Mouse (Mus musculus) cerebellum, adult 2 months (tissue): Measurements from ENCODE around the gene Yipf7. TPM values are rescaled to one million over a fixed set of nuclear protein-coding genes. Genes with fewer than 3 reads are reported as not detected.

Source experiments
- DNase-seq, 2 experiments: peaks; one replicate each; pipeline ENCODE4 v3.0.0; 2021
- H3K27ac ChIP-seq: fragments of 200-500 bp; 2 replicates; pipeline ENCODE4 v1.5.1; 2012; ENCODE audit warnings: low read length, control low read depth, inconsistent platforms; ENCODE audit not compliant: insufficient read depth
- H3K27me3 ChIP-seq: fragments of 200-500 bp; 2 replicates; pipeline ENCODE4 v1.6.1; 2012; ENCODE audit warnings: inconsistent platforms, mild to moderate bottlenecking, low read length, moderate library complexity; ENCODE audit not compliant: control insufficient read depth, insufficient read depth
- H3K4me1 ChIP-seq: fragments of 200-500 bp; 2 replicates; pipeline ENCODE4 v1.6.1; 2011; ENCODE audit warnings: low read length; ENCODE audit not compliant: control insufficient read depth, insufficient read depth
- H3K4me3 ChIP-seq: fragments of 200-500 bp; replicated peaks from 2 replicates; pipeline ENCODE3; 2011; ENCODE audit warnings: mild to moderate bottlenecking, low read depth, low read length, control low read depth; ENCODE audit not compliant: insufficient read depth
- CTCF ChIP-seq: fragments of 200-500 bp; IDR thresholded peaks from 2 replicates; pipeline ENCODE4 v1.5.1; 2011; ENCODE audit warnings: low read depth, mild to moderate bottlenecking, control low read depth, low read length, moderate library complexity, borderline replicate concordance; ENCODE audit not compliant: insufficient read depth
- POLR2A ChIP-seq: fragments of 200-500 bp; IDR thresholded peaks from 2 replicates; pipeline ENCODE4 v1.6.1; 2011; ENCODE audit warnings: low read length, control low read depth, borderline replicate concordance; ENCODE audit not compliant: insufficient read depth
- WGBS: fragments of 180-500 bp; shearing (Covaris S2); methylation state at CpG from one replicate; pipeline ENCODE4 v1.1.7; 2018; 5-methylcytosine and 5-hydroxymethylcytosine counted together
- polyA plus RNA-seq: library from polyadenylated mRNA; depleted of rRNA; stranded (reverse); fragments of >200 nt; gene quantifications from 2 replicates; pipeline ENCODE4 v1.2.3, GENCODE M21; 2012; rRNA removed

The Yipf7 gene
- polyA plus RNA-seq: 0.31 and 1.2 TPM in 2 replicates

DNA sequence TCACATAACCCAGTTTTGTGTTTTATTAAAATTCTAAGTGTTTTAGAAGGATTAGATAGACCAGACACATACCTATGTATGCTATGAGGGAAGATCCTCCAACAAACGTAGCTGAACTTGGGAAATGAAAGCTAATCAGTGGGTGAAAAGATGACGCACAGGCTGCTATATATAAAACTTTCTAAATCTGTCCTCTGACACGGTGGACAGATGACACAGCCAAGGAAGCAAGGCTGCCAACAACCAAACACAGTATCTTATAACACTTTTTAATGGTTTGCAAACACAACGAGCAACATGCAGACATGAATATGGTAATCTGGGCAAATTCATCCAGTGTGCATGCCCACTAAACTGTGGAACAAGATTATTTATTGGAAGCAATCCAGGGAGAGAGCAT, at the start of gene Yipf7:
Gene Yipf7, minus strand, starts transcription at position 160 of the 400 bp plus-strand sequence.
- peak within 1 kb of the TSS; percentile 69; the same call in 1 of the 2 replicates for H3K27ac ChIP-seq
- 12% methylated on average over 4 of the region's 4 CpGs for WGBS
- H3K27me3 ChIP-seq: no peaks in the 10 kb centered on the region
- peak; percentile 66 to 84 for DNase-seq
- H3K4me3 ChIP-seq: no peak within 1 kb of the TSS
- TF ChIP-seq CTCF: no peak
- TF ChIP-seq POLR2A: no peak
- peaks cover 6% of the 10 kb centered on the region; the same call in 1 of the 2 replicates for H3K4me1 ChIP-seq

DNA sequence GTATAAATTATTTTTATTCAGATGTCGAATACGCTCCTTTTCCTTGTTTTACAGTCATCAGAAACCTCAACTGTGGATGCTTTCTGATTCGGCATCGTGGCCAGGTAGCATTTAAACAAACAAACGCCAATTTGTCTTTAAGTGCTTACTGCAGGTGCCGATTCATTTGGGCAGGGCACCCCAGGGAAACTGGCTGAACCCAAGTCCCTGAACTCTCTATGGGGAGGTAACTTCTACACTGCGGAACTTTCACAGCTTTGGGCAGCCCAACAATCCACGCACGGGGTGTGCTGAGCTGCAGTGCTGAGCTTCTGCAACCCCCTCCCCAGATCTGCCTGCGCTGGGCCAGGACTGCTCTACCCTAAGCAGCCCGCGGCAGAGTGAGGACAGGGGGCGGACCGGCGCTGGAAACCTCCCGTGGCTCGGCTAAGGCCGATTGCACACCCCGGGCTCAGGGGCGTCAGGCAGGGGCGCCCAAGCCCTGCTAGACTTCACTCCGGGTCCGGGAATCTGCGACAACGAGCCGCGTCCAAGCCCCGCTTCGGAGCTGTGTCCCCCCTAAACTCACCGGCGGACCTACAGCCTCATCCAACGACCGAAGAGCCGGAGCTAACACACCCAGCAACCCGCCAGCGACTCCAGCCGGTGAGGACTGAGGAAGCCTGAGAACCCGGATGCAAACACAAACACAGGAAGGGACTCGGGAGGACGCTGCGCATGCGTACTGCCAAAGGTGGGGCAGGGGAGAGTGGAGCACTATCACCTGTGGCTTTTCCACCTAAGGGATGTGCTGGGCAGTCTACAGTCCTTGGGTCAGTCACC, 49.4 kb upstream of the Yipf7 start, which contains the start of gene Gnpda2:
Gene Gnpda2, minus strand, starts transcription at position 701 of the 822 bp plus-strand sequence.
- DNase-seq: peak; percentile 89 to 91
- H3K27ac ChIP-seq: peak within 1 kb of the TSS; percentile 15; the same call in 1 of the 2 replicates

GRCm38 (mm10) chr5:69557404-69557935, 15.0 kb upstream of the Yipf7 start:
- Histone ChIP-seq H3K4me3 (peak overlapping the region; percentile 93), H3K27ac (peak overlapping the region; percentile 87), H3K27me3 (no peaks in the 10 kb centered on the region), H3K4me1 (no peaks in the 10 kb centered on the region; the same call in none of the 2 replicates)
- TF ChIP-seq CTCF (no peak), POLR2A (no peak)
- WGBS: 2% methylated on average over 16 of the region's 16 CpGs
- DNase-seq: no peak

More for the DNA sequence above, 49.4 kb upstream of the Yipf7 start, which contains the start of gene Gnpda2:
- Histone ChIP-seq H3K4me3 (peak within 1 kb of the TSS; percentile 81), H3K4me1 (no peaks in the 10 kb centered on the region), H3K27me3 (no peaks in the 10 kb centered on the region)
- 3% methylated on average over 42 of the region's 42 CpGs for WGBS
- peak; percentile 60; the same call in 1 of the 2 replicates for TF ChIP-seq POLR2A
- peak; percentile 24; the same call in 1 of the 2 replicates for TF ChIP-seq CTCF

DNA sequence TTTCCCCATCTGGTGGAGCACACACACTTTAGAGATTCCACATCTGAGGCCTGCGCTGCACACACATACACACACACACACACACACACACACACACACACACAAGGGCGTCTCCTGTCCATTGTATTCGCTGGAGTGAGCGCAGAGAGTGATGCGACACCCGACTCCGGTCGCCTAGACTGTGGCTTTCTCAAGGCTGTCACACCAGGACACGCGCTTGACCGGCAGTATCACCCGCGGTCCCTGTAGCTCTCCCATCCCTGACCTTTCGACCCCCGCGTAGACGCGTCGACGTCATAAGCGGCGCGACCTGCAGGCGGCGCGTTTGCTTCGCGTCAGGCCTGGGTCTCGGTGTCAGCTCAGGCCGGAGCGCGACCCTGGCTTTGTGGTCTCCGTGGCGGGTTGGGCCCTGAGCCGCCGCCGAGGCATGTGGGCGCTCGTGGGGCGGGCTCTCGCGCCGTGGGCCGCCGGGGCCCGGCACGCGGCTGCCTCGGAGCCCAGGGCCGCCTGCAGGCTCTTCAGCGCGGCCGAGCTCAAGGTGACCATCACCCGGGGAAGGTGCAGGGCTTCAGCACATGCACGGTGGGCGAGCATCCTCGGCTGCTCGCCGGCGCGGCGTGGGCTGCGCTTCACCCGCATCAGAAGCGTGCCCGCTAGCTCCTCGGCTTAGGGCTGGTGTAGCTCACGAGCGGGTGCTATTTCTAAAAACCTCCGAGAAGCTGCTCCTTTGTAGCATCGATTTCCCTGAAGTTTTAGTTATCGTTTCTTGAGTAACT, 14.4 kb upstream of the Yipf7 start, which contains the start of gene Guf1:
Gene Guf1, plus strand, starts transcription at position 296 of the 776 bp plus-strand sequence.
- peak within 1 kb of the TSS; percentile 87 for H3K27ac ChIP-seq
- no peaks in the 10 kb centered on the region for H3K27me3 ChIP-seq
- DNase-seq: peak; percentile 97 to 99
- peak; percentile 89; the same call in 1 of the 2 replicates for TF ChIP-seq POLR2A
- no peak; the same call in 1 of the 2 replicates for TF ChIP-seq CTCF
- WGBS: 1% methylated on average over 72 of the region's 72 CpGs
- H3K4me3 ChIP-seq: peak within 1 kb of the TSS; percentile 93
- no peaks in the 10 kb centered on the region; the same call in none of the 2 replicates for H3K4me1 ChIP-seq

DNA sequence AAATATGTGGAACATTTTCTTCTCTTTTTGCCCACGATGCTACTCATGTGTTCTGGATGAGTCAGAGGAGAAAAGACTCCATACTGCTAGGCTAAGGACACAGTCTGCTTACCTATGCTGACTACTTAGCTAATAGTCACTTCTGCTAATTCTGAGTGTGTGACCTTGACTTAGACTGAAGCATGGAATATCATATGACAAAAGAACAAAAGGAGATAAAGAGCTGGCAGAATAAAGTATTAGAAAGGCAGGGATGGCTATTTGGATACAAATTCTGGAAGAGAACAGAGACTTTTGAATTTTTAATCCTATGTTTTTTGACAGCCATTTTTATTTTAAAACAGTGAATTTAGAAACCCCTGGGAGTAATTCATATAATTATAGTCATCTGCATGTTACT, 768 bp downstream of the Yipf7 start:
- no peak overlapping the region for H3K27ac ChIP-seq
- DNase-seq: peak in 1 of 2 experiments; percentile 42
- WGBS: 18% methylated on average over 1 of the region's 1 CpGs
- no peak for TF ChIP-seq CTCF
- no peak for TF ChIP-seq POLR2A
- H3K4me1 ChIP-seq: peaks cover 6% of the 10 kb centered on the region; the same call in 1 of the 2 replicates
- H3K4me3 ChIP-seq: no peak overlapping the region
- H3K27me3 ChIP-seq: no peaks in the 10 kb centered on the region

DNA sequence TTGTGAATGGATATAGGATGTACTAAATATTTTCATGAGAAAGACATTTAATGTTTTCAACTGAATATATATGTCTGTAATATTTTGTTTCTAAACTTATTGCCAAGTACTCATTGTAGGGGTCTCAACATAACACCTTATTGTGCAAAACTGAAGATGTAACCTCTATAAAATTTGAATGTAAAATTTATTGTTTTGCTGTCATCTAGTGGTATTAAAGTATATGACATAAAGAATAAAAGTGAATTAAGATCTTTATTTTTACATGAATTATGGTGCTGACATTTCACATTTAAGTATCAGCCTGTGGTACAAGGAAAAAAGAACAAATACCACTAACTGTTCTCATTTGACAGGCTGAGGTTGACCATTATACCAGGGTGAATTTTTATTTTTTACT, 18.5 kb downstream of the Yipf7 start:
- DNase-seq: no peak
- Histone ChIP-seq H3K4me3 (no peak overlapping the region), H3K4me1 (no peaks in the 10 kb centered on the region), H3K27ac (no peak overlapping the region), H3K27me3 (no peaks in the 10 kb centered on the region)
- TF ChIP-seq CTCF: peak; percentile 5; the same call in 1 of the 2 replicates
- TF ChIP-seq POLR2A: no peak

- Histone ChIP-seq H3K27ac (no peak overlapping the region), H3K4me3 (no peak overlapping the region), H3K4me1 (no peaks in the 10 kb centered on the region), H3K27me3 (no peaks in the 10 kb centered on the region)
- DNase-seq: no peak
- TF ChIP-seq POLR2A (no peak), CTCF (no peak)
- 75% methylated on average over 5 of the region's 5 CpGs for WGBS
These were observed 20.4 kb downstream of the Yipf7 start for GRCm38 (mm10) chr5:69522064-69522463.
